Mouse (Mus musculus) kidney, postnatal 0 days (tissue): ENCODE measurements around the gene Serpinf2. TPM values are rescaled to one million over a fixed set of nuclear protein-coding genes. Genes with fewer than 3 reads are reported as not detected.
"Not testable (repeated sequence)": the region's sequence is repeated elsewhere in the genome, so short reads cannot be mapped to it uniquely, and the experiment has no call there.

Source experiments
- ATAC-seq: fragments of 200-750 bp; cut with Nextera tagmentation; replicated peaks from 2 replicates; pipeline ENCODE4 v1.8.0; 2017; ENCODE audit warnings: low read depth, moderate number of reproducible peaks, moderate TSS enrichment, moderate library complexity; ENCODE audit not compliant: low FRiP score
- DNase-seq: peaks from one replicate; pipeline ENCODE4 v3.0.0-alpha.2; 2016; ENCODE audit warnings: low spot score
- H3K27ac ChIP-seq: fragments of 300-500 bp; sonication (generic); 2 replicates; pipeline ENCODE4 v1.5.1; 2014; ENCODE audit warnings: mild to moderate bottlenecking
- H3K27me3 ChIP-seq: fragments of 300-500 bp; sonication (generic); 2 replicates; pipeline ENCODE4 v1.6.1; 2014; ENCODE audit warnings: low read length, mixed read lengths; ENCODE audit not compliant: insufficient read depth
- H3K36me3 ChIP-seq: fragments of 300-500 bp; sonication (generic); 2 replicates; pipeline ENCODE4 v1.6.1; 2014; ENCODE audit warnings: low read length, mixed read lengths; ENCODE audit not compliant: insufficient read depth
- H3K4me1 ChIP-seq: fragments of 300-500 bp; sonication (generic); replicated peaks from 2 replicates; pipeline ENCODE4 v1.6.1; 2014; ENCODE audit warnings: antibody characterized with exemption, low read length, mixed read lengths; ENCODE audit not compliant: insufficient read depth
- H3K4me2 ChIP-seq: fragments of 300-500 bp; sonication (generic); 2 replicates; pipeline ENCODE4 v1.6.1; 2014; ENCODE audit warnings: mild to moderate bottlenecking, low read length, moderate library complexity, mixed read lengths
- H3K4me3 ChIP-seq: fragments of 300-500 bp; sonication (generic); replicated peaks from 2 replicates; pipeline ENCODE4 v1.5.1; 2014; ENCODE audit warnings: low read depth, low read length
- H3K9ac ChIP-seq: fragments of 300-500 bp; sonication (generic); 2 replicates; pipeline ENCODE4 v1.6.1; 2014; ENCODE audit warnings: low read depth, low read length
- H3K9me3 ChIP-seq: fragments of 300-500 bp; sonication (generic); replicated peaks from 2 replicates; pipeline ENCODE4 v1.6.1; 2016; ENCODE audit warnings: low read length, inconsistent platforms, mixed read lengths
- CTCF ChIP-seq: IDR thresholded peaks from 2 replicates; pipeline ENCODE4 v1.5.1; 2016; ENCODE audit warnings: antibody characterized with exemption, low read depth, mild to moderate bottlenecking, moderate library complexity
- WGBS: fragments of 180-500 bp; shearing (Covaris S2); extraction: QIAGEN DNeasy Blood & Tissue Kit; methylation state at CpG from one replicate; pipeline ENCODE4 v1.1.7; 2014; 5-methylcytosine and 5-hydroxymethylcytosine counted together
- polyA plus RNA-seq: library from polyadenylated mRNA; unstranded; fragments of >200 nt; fragmentation: Nextera tagmentation; extraction: Ambion mirVana; gene quantifications from 2 replicates; pipeline ENCODE4 v1.2.1, GENCODE M21; 2015

Serpinf2 gene
- polyA plus RNA-seq, 1 experiment from 2014 or later: 45.2 TPM

DNA sequence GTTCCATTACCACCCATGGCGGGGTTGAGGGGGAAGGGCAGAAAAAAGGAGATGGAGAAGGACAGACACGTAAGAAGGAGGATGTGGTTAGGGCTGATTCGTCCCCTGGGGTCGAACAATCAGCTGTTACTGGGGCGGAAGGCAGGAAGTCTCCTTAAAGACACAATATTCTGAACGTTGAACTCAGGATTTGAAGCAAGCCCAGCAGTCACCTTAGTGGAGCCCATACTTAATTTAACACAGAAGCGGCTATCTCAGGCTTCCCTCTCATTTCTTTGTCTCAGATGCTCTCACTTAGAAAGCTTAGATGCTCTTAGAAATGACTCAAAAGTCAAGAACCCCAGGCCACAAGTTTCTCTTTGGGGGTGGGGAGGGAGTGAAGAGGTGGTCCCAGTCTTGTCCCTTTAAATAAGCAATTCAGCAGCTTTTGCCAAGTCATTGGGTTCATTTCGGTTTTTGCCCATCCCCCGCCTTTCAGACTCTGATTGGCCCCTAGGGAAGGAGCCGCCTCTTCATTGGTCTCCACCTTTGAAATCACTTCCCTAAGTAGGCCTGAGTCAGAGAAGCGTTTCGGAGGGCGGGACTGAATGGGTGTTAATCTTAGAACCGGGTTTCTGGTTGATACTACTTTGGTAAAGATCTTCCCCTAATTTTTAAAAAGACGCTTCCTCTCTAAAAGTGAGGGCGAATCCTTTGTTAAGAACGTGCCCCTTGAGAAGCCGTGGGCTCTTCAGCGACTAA, 20.9 kb upstream of the Serpinf2 start:
- Histone ChIP-seq H3K4me1 (peaks cover 20% of the 10 kb centered on the region), H3K4me2 (peak overlapping the region; percentile 69), H3K4me3 (peak overlapping the region; percentile 39), H3K9ac (peak overlapping the region; percentile 54), H3K27ac (peak overlapping the region; percentile 95), H3K9me3 (no peaks in the 10 kb centered on the region), H3K27me3 (no peaks in the 10 kb centered on the region), H3K36me3 (peaks cover 6% of the 10 kb centered on the region)
- WGBS: 4% methylated on average over 19 of the region's 19 CpGs
- peak; percentile 15; the same call in 1 of the 2 replicates for ATAC-seq
- no peak for TF ChIP-seq CTCF
- DNase-seq: peak; percentile 98

DNA sequence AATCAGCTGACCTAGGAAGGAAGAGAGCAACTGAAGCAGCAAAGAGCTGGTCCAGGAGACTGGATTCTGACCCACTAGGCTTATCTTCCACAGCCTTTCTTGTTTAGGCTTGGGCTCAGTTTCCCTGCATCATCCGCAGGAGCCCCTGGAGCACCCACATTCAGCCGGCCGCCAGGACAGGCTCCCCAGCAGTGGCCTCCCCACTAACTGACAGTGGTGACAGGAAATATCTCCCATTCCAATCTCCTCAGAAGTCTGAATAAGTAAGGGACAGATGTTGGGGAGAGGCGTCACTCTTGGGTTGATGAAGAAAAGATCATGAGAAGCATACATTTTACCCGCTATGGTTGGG, 20.3 kb upstream of the Serpinf2 start:
- H3K27ac ChIP-seq: peak overlapping the region; percentile 95
- DNase-seq: no peak
- ATAC-seq: no peak

GRCm38 (mm10) chr11:75459141-75459711, 19.8 kb upstream of the Serpinf2 start:
- ATAC-seq: no peak
- Histone ChIP-seq H3K9me3 (no peaks in the 10 kb centered on the region), H3K27me3 (no peaks in the 10 kb centered on the region), H3K4me1 (peaks cover 24% of the 10 kb centered on the region), H3K9ac (no peak overlapping the region), H3K4me3 (no peak overlapping the region), H3K27ac (peak overlapping the region; percentile 95), H3K4me2 (no peak overlapping the region), H3K36me3 (no peaks in the 10 kb centered on the region)
- no peak for DNase-seq
- 77% methylated on average over 5 of the region's 5 CpGs for WGBS
- TF ChIP-seq CTCF: no peak

More for the DNA sequence above, 20.3 kb upstream of the Serpinf2 start:
- Histone ChIP-seq H3K4me1 (peaks cover 24% of the 10 kb centered on the region), H3K9ac (0 out of 2 replicates have a peak overlapping the region, but pooled peaks have one; percentile 14), H3K4me2 (peak overlapping the region; percentile 69), H3K4me3 (no peak overlapping the region), H3K27me3 (no peaks in the 10 kb centered on the region), H3K9me3 (no peaks in the 10 kb centered on the region), H3K36me3 (0 out of 2 replicates have a peak, but pooled peaks cover under 1% of the 10 kb centered on the region)
- WGBS: 18% methylated on average over 5 of the region's 5 CpGs
- TF ChIP-seq CTCF: no peak

GRCm38 (mm10) chr11:75458628-75459041, 19.2 kb upstream of the Serpinf2 start:
- no peak overlapping the region for H3K27ac ChIP-seq
- no peaks in the 10 kb centered on the region for H3K9me3 ChIP-seq
- 82% methylated on average over 8 of the region's 8 CpGs for WGBS
- ATAC-seq: no peak
- no peak overlapping the region for H3K4me3 ChIP-seq
- no peak overlapping the region for H3K9ac ChIP-seq
- no peak for DNase-seq
- peaks cover 30% of the 10 kb centered on the region for H3K4me1 ChIP-seq
- H3K4me2 ChIP-seq: no peak overlapping the region
- TF ChIP-seq CTCF: no peak
- no peaks in the 10 kb centered on the region for H3K36me3 ChIP-seq
- no peaks in the 10 kb centered on the region for H3K27me3 ChIP-seq

GRCm38 (mm10) chr11:75458169-75458568, 18.8 kb upstream of the Serpinf2 start:
- H3K4me1 ChIP-seq: peaks cover 32% of the 10 kb centered on the region
- 13% methylated on average over 3 of the region's 3 CpGs for WGBS
- no peak overlapping the region for H3K4me2 ChIP-seq
- peak; percentile 79 for TF ChIP-seq CTCF
- no peak for ATAC-seq
- no peak overlapping the region for H3K27ac ChIP-seq
- no peak overlapping the region for H3K4me3 ChIP-seq
- no peak overlapping the region for H3K9ac ChIP-seq
- no peaks in the 10 kb centered on the region for H3K27me3 ChIP-seq
- H3K9me3 ChIP-seq: no peaks in the 10 kb centered on the region
- DNase-seq: peak; percentile 69
- no peaks in the 10 kb centered on the region for H3K36me3 ChIP-seq

GRCm38 (mm10) chr11:75456440-75456871, 17.1 kb upstream of the Serpinf2 start:
- WGBS: 83% methylated on average over 7 of the region's 7 CpGs
- ATAC-seq (no peak), DNase-seq (no peak)

DNA sequence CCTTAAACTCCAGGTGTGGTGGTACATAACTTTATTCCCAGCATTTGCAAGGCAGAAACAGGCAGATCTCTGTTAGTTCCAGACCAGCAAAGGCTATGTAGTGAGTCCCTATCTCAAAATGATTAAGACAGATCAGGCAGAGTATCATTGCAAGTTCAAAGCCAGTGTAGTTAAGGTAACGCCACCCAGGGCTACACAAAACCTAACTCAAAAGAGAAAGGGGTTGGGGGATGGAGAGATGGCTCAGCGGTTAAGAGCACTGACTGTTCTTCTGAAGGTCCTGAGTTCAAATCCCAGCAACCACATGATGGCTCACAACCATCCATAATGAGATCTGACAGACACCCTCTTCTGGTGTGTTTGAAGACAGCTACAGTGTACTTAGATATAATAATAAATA, 16.6 kb upstream of the Serpinf2 start:
- not testable (repeated sequence) for H3K27me3 ChIP-seq, H3K9ac ChIP-seq, H3K4me2 ChIP-seq, H3K9me3 ChIP-seq, H3K36me3 ChIP-seq, DNase-seq, ATAC-seq, H3K27ac ChIP-seq, H3K4me3 ChIP-seq
- 90% methylated on average over 2 of the region's 2 CpGs for WGBS
- H3K4me1 ChIP-seq: peaks cover 23% of the 10 kb centered on the region

More at GRCm38 (mm10) chr11:75456440-75456871, 17.1 kb upstream of the Serpinf2 start:
- no peak for TF ChIP-seq CTCF
- no peaks in the 10 kb centered on the region for H3K27me3 ChIP-seq
- peaks cover 6% of the 10 kb centered on the region; the same call in 1 of the 2 replicates for H3K36me3 ChIP-seq
- no peak overlapping the region for H3K4me2 ChIP-seq
- no peak overlapping the region for H3K9ac ChIP-seq
- H3K4me3 ChIP-seq: no peak overlapping the region
- no peak overlapping the region for H3K27ac ChIP-seq
- peaks cover 23% of the 10 kb centered on the region for H3K4me1 ChIP-seq
- H3K9me3 ChIP-seq: no peaks in the 10 kb centered on the region
